Mouse (Mus musculus): Measurements from ENCODE around the gene Gtf3a.
"Not testable (repeated sequence)": the region's sequence is repeated elsewhere in the genome, so short reads cannot be mapped to it uniquely, and the experiment has no call there.

Gtf3a gene

DNA sequence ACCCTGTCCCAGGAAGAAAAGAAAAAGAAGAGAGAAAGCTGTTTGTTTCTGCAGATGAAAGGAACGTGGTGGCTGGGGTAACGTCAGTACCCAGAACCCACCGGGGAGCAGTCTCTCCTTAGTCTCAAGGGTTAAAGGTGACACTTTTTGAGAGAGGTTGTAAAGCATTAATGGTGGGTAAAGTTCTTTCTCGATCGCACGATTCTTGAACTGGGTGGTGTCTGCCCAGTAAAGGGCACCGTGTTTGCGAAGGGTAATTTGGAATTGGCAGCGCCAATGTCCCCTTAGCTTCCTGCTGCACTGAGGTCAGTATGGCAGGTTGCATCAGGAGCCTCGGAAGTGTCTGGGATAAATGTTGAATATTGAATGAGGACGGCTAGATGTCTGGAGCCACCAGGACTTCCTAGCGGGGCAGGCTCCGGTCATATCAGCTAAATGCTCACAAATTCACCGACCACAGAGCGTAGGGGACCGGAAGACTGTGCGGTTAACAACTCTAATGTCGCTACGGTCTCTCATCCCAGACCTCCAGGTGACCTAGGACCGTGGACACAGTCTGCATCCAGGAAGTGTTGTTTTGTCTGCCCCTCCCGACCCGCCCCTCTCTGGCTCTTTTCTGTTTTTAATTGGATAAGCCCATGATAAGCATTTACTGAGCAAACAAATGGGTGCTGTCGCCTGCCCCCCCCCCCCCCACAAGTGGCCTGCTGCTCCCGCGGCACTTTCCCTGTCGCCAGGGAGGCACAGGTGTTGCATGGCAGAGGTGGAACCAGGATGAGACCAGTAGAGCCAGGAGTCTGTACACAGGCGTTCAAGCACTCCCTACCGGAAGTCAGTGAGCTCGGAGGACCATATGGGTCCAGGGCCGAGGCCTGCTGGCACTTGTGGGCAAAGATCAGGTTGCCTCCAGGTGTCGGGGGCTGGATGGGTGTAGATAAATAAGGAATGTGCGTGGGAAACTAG lies 10.6 kb upstream of the Gtf3a start:
- CTCF ChIA-PET, result interaction anchor here (0.6 kb wide), 1 partner anchor 9 kb away, joined by 3 read pairs; no protein-coding TSS in a partner anchor

DNA sequence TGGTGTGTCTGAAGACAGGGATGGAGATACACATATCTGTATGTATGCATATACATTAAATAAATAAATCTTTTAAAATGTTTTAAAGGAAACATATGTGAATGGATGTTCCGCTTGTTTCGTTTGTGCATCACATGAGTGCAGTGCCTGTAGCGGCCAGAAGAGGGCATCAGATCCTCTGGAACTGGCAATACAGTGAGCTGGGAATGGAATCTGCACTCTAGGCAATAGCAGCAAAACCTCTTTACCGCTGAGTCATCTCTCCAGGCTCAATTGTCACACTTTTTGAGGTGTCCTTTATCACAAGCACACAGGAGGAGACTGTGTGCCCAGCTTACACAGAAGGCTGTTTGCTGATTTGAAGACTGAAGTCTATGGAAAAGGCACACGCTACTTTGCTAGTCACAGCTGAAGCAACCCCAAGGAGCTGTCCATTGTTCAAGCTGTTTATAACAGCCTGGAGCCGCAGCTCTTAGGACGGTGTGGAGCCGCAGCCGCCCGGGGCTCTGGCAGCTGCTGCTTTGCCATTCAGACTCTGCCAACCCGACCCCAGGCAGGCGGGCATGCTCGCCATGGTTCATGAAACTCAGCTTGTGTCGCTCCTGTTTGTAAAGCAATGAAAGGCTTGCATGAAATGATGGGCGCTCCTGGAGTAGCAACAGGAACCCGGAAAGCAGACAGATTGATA lies 9.2 kb upstream of the Gtf3a start:
- CTCF ChIA-PET, result interaction anchor here (0.8 kb wide), 1 partner anchor 259 kb away, joined by 4 read pairs; no protein-coding TSS in a partner anchor

DNA sequence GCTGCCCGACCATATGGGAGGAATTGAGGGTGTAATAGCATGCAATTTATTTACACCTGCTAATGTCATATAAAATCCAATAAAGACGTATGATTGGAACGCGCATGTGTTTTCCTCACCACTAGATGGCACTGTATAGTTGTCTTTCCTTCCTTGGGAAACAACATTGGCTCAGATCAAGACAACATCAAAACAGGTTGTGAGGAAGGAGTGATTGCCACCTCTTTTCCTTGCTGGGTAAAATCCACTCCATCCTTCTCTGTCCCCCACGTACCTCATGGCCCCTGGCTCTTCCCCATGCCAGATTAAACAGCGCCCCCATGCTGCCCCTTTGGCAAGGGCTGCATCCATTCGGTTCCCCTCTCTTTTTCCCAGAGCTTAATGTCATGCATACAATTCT lies 8.2 kb upstream of the Gtf3a start:
- CTCF ChIA-PET, result interaction anchor here (0.6 to 1.2 kb wide), 3 partner anchors 24 to 287 kb away, joined by 3 to 4 read pairs (median 3); partner anchors contain the start of gene Mtif3

DNA sequence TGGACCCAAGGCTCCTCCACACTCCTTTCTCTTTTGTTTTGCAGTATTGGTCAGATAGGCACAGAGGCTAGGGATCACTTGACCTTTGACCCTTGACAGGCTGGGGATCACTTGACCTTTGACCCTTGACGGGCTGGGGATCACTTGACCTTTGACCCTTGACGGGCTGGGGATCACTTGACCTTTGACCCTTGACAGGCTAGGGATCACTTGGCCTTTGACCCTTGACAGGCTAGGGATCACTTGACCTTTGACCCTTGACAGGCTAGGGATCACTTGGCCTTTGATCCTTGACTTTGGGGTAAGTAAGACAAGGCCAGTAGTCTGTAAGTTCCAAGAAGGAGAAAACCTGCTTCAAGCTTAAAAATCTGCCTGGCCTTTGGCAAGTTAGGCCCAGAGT lies 6.5 kb upstream of the Gtf3a start:
- CTCF ChIA-PET, result not testable (repeated sequence)

DNA sequence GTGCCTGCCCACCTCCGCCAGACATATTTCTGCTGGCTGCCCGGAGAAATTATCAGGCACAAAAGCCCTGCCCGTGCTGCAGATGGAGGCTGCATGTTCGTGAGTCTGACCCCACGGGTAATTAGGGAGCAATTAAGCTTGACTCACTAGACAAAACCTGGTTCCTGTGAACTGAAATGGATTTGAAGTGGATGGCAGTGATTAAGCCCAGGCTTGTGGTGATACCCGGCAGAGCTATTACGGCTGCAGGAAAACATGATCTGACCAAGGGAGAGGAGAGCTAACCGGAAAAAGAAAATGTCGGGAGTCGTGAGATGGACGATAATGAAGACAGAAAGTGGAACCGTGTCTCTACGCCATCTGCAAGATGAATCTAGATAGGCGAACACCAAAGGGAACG lies 5.5 kb upstream of the Gtf3a start:
- CTCF ChIA-PET, result no interaction called here

DNA sequence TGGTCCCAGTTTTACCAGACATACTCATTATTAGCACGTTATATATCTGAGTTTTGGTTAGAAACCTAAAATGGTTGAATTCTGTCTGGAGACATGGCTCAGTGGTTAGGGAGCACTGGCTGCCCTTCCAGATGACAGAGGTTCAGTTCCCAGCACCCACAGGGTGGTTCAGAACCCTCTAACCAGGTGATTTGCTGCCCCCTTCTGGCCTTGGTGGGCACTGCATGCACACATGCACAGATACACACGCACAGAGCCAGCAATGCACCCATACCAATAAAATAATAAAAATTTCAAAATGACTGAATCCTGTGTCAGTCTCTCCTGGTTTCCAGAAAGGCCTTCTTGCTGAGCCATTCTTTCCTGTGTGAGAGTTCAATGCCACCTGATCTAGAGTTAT lies 3.9 kb upstream of the Gtf3a start:
- CTCF ChIA-PET, result no interaction called here

DNA sequence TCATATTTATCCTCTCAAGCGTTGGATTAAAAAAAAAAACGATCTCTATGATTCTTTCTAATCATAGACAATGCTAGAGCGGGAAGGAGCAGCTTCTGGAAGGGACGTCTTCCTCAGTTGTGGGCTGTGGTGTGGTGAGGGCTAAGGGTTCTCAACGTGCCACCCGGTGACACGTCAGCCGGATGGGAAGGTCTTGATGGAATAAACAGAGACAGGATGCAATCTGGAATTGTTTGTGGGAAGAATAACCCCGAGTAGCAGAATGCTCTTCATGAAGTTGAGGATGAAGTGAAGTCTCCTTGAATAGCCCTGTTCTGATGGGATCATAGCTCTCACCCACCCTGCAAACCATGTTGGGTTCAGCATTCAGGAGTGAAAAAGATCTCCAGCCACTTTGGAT lies 1.8 kb upstream of the Gtf3a start:
- CTCF ChIA-PET, result interaction anchor here (0.5 to 0.9 kb wide), 2 partner anchors 9 to 43 kb away, joined by 3 read pairs; no protein-coding TSS in a partner anchor

DNA sequence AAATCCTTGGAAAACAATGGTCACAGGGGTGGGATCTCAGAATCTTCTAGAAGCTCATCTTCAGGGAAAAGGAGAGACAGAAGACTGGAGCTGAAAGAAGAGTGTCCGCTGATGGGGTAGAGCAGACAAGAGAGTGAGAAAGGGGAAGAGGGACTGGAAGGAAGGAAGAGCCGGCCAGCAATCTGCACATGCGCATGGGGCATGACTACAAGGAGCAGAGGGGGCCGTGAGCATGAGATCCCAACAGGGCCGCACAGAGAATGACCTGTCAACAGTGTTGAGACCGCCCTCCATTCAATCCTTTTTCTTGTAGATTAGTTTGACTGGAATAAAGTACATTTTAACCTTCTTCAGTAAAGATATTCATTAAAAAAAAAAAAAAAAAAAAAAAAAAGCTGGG lies 960 bp upstream of the Gtf3a start:
- CTCF ChIA-PET, result interaction anchor here (0.6 kb wide), 2 partner anchors 402 to 466 kb away, joined by 3 to 4 read pairs; no protein-coding TSS in a partner anchor

DNA sequence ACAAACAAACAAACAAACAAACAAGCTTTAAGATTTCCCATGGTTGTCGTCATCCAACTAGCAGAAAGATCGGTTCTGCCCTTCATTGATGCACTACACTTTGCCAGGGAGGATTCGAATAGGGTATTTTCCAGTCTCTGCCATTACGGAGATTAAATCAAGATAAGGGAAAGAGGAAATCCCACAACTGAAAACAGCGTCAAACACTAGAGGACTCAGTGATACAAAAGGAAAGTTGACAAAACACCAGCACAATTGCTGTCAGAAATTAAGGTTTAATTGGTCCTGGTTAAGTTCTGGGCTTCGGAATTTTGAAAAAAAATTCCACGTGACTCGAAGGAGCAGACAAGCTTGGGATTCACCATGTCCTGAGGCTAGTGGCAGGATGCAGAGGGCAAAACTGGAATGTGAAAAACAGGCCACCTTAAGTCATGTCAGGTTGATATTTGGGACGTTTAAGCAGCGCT lies 383 bp upstream of the Gtf3a start:
- CTCF ChIA-PET, result interaction anchor here (0.6 to 1.5 kb wide), 4 partner anchors 13 to 465 kb away, joined by 3 to 4 read pairs (median 3); no protein-coding TSS in a partner anchor

DNA sequence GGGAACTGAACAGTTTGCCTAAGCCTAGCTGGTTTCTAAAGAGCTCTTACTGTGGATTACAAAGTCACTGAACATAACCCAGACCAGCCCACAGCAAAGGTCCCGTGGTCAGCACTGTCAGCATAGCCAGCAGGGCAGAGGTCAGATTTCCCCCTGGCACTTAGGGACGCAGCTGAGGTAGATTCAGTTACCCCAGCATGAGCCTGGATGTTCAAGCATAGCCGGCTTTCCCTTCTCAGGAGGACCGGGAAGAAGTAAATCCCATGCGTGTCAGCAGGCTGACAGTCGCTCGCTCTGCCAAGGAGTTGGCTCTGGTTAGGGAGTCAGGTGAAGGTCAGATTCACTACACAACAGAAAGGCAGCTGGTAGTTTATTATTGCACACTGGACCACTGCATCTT lies 6.1 kb downstream of the Gtf3a start:
- CTCF ChIA-PET, result no interaction called here

DNA sequence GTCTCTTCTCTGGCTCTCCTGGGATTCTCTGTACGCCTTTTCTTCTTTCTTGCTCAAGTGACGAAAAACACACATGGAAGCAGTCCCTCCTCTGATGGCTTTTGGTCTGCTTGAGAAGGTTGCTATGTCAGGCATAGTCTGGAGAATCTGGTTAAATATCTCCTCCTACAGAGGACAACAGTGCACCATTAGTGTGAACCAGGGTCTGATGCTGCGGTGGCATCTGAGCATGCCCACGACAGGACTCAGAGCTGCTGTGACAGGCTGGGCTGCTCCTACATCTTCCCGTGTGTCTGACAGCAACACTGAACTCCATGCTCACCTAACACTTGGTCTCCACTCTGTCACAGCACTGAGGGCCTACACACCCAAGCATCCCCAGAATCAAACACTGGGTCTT lies 7.2 kb downstream of the Gtf3a start:
- CTCF ChIA-PET, result no interaction called here

DNA sequence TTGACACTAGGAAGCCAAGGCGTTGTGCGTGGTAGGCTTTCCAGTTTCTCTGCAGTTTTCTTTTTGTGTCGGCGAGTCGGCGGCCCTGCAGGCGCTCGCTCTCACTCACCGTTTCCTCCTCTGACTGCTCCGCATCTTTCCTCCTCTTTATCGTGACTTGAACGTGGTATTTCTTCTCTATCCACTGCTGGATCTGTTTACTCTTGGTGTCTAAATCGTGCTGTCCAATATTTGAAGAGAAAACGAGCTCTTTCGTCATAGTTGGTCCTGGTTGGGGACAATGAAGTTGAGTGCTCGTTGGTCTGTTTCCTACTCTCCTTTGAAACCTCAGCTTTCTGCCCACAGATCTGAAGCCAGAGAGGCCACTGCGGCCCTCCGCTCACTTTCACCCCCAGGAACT lies 8.2 kb downstream of the Gtf3a start:
- CTCF ChIA-PET, result interaction anchor here (0.5 to 0.6 kb wide), 2 partner anchors 180 to 324 kb away, joined by 3 to 6 read pairs; no protein-coding TSS in a partner anchor

DNA sequence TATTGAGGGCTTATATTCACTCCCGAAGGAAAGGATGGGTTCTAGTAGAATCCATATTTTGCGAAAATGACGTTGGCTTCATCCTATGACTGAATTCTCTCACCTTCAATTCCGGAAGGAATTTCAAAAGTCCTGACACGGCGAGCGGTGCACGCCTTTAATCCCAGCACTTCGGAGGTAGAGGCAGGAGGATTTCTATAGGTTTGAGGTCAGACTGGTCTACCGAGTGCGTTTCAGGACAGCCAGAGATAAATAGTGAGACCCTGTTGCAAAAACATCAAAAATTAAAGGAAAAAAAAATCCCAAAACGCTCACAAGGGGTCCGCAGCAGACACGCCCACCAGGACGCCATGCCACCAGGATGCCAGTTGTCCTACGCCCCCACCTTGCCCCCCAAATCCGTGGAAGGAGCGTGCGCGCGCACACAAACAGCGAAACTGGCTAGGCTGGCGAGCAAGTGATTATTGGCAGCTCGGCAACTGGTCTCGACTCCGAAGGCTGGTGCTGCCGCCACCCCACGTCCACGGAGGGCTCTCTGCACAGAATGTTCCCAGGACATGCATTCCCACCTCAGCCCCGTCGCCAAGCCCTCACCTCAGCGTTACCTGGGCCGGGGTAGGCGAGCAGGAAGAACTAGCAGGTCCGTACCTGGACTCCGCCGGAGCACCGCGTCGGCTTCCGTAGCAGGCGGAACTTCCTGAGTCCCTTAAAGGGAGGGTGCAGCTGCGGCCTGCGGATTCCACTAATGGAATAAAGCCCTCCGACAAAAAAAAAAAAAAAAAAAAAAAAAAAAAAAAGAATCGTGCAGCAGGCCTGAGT lies 14.9 kb downstream of the Gtf3a start, which contains the start of gene Mtif3:
Gene Mtif3 (minus strand): TSS at position 683 of the 819 bp plus-strand sequence.
- CTCF ChIA-PET, result interaction anchor here (0.5 to 0.7 kb wide), 3 partner anchors 13 to 653 kb away, joined by 3 to 5 read pairs (median 3); no protein-coding TSS in a partner anchor

DNA sequence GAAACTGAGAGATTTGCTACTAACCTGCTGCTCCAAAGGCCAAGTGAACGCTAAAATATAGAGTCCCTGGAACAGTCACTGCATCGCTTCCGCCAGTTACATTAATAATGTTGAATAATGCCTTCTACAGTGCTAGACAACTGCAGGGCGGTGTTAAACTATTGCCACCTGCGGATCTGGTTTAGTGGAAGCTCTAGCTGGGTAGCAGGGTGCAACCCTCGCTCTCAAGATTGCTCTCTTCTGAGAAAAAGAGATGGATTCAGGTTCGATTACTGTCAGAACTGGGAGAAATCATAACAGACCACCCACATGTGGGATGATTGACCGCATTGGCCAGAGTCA lies 15.5 kb downstream of the Gtf3a start:
- CTCF ChIA-PET, result interaction anchor here (0.6 to 0.7 kb wide), 2 partner anchors 23 to 432 kb away, joined by 3 to 5 read pairs; no protein-coding TSS in a partner anchor

DNA sequence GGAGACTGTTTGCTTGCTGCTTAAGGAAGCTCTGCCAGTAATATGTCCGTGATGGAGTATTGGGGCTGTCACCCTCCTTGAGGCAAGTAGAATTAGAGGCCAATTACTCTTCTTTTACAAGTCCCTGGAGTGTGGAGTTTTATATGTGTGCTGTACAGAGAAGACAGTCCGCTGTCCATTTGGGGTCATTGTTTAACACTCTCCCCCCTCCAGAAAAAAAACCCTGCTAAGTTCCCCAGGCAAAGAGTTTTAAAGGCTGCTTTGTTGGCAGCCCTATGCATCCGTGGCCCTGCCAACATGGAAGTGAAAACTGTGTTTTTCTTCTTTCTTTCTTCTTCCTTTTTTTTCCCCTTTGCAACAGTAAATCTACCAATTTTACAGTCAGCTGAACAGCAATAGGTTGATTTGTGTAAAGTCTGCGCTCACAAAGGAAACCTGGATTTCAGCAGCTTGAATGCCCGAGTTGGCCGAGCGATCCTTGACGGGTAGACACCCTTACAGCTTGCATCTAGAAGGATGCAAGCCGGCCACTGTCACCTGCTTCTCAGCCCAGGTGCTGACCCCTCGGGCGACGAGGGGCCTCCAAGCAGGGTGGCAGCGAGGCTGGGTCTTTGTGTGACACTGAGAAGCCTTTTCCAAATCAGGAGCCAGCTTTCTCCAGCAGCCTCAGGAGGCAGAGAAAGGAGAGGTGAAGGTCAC lies 20.4 kb downstream of the Gtf3a start:
- CTCF ChIA-PET, result interaction anchor here (0.6 kb wide), 2 partner anchors 256 to 1688 kb away, joined by 4 to 5 read pairs; no protein-coding TSS in a partner anchor

DNA sequence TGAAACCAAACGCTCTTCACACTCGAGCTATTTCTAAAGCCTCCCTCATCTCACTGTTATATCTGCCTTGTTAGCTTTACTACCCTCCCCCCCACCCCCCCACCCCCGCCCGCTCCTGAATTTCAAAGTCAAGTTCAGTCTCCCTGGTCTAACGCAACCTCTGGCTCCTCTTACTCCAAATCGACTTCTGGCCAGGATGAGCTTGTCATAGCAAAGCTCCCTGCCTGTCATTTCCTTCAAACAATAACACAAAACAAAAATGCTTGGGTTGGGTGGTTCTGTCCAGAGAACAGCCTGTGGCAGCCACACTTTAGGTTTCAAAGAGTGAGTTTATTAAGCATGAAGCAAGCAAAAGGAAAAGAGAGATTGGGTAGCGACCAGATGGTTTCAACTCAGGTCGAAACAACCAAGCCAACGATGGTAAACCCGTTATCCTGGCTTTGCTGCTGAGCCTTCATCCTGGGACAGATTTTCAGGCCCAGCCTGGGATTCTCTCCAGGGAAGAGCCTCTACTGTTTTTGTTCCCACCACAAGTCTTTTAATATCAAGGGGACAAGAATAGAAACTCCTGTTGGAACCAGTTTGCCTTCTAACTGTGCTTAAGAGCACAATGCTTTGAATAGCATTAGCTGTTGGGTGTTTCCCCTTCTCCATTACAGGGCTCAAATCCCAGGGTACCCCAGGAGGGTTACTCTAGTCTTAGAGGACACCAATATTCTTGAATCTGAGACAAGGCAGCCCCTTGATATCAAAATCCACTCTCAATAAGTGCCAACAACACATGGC lies 23.5 kb downstream of the Gtf3a start:
- CTCF ChIA-PET, result interaction anchor here (0.6 kb wide), 1 partner anchor 31 kb away, joined by 4 read pairs; no protein-coding TSS in a partner anchor

DNA sequence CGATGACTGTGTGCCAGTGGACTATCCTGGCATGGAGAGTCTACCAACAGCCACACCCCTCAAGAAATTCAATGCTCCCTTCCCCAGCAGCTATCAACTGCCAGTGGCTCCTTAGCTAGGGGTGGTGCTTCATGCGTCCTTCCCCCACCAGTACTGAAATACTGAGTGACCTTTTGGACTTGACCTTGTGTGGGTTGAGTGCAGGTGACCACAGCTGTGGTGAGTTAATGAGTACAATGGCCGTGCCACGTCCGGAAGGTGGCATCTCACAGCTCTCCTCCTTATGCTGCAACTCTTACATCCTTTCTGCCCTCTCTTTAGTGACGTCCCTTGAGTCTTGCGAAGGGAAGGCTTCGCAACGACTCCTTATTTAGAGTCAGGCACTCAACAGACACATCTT lies 24.9 kb downstream of the Gtf3a start:
- CTCF ChIA-PET, result no interaction called here

DNA sequence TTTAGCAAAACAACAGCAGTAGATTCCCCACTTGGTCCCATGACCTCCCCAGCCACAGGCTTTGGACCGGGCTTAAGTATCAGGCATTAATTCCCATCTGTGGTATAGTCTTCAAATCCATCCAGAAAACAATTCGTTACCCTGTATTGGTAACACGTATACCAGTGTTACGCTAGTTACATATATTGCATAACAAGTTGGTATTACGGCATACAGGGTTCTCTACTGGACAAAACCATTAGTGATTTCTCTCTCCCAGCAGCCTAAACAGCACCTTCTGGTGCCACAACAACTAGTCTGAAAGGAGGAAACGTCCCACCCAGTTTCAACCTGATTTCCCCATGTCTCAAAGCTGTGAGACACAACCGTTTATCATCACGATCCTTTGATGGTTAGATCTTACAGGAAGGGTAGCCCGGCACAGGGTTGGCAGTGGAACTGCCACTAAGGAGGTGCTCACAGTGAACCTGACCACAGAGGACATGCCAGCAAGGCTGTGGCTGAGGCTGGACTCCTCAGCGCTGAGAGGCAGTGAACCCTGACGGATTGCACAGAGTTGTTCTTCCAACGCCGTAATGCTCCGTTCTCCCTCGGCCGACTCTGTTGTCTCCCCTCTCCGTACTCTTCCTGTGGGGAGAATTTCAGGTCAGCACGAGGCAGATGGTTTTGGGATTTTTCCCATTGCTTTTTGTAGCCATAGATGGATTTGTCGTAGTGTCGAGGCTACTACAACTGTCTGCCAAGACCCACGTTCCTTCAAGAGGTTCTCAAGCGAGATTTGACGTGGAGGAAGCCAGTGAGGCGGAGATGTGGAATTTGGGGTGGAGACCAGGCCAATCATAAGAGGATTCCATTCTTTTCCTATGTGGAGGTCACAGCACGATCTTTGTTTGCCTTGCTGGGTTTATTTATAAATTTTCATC lies 25.7 kb downstream of the Gtf3a start:
- CTCF ChIA-PET, result no interaction called here

DNA sequence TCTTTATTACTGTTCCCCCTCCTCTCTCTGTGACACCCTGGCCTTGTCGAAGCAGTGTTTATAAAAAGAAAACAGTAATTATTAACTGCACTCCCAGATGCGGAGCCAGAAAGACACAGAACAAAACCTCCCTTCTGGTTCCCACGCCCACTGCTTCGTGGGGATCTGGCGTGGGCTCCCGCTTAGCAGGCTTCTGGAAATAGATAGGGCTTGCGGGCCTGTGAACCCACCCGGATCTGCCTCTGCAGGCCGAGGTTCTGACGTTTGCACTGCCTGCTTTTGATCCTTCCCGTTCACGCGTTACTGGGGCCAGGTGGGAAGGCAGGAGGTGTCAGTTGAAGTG lies 26.3 kb downstream of the Gtf3a start:
- CTCF ChIA-PET, result no interaction called here

All from spleen, embryonic (tissue).